Mouse (Mus musculus) limb, embryonic 11.5 days (tissue): Measurements from ENCODE around the gene Xbp1. TPM values are rescaled to one million over a fixed set of nuclear protein-coding genes. Genes with fewer than 3 reads are reported as not detected.
A peak's percentile ranks its signal among the peaks of the same experiment; 100 is the strongest.
"Not testable (repeated sequence)": the region's sequence is repeated elsewhere in the genome, so short reads cannot be mapped to it uniquely, and the experiment has no call there.

Source experiments
- ATAC-seq: fragments of 200-750 bp; cut with Nextera tagmentation; 2 replicates; pipeline ENCODE4 v1.8.0; 2017; ENCODE audit warnings: low read depth; ENCODE audit not compliant: insufficient number of reproducible peaks, low FRiP score, low TSS enrichment
- DNase-seq: peaks from one replicate; pipeline ENCODE4 v3.0.0-alpha.2; 2015; ENCODE audit warnings: low spot score
- H3K27ac ChIP-seq: fragments of 300-500 bp; sonication (generic); replicated peaks from 2 replicates; pipeline ENCODE4 v1.5.1; 2014; ENCODE audit warnings: low read depth, mild to moderate bottlenecking, low read length
- H3K27me3 ChIP-seq: fragments of 300-500 bp; sonication (generic); 2 replicates; pipeline ENCODE4 v1.6.1; 2014; ENCODE audit warnings: mild to moderate bottlenecking, low read length, mixed read lengths; ENCODE audit not compliant: control insufficient read depth, insufficient read depth
- H3K36me3 ChIP-seq: fragments of 300-500 bp; sonication (generic); 2 replicates; pipeline ENCODE4 v1.6.1; 2014; ENCODE audit warnings: mild to moderate bottlenecking, low read length, moderate library complexity, mixed read lengths; ENCODE audit not compliant: control insufficient read depth, insufficient read depth
- H3K4me1 ChIP-seq: fragments of 300-500 bp; sonication (generic); 2 replicates; pipeline ENCODE4 v1.6.1; 2014; ENCODE audit warnings: low read length, mixed read lengths; ENCODE audit not compliant: control insufficient read depth, insufficient read depth
- H3K4me2 ChIP-seq: fragments of 300-500 bp; sonication (generic); 2 replicates; pipeline ENCODE4 v1.6.1; 2014; ENCODE audit warnings: low read depth, mild to moderate bottlenecking, moderate library complexity; ENCODE audit not compliant: severe bottlenecking
- H3K4me3 ChIP-seq: fragments of 300-500 bp; sonication (generic); 2 replicates; pipeline ENCODE4 v1.5.1; 2014; ENCODE audit warnings: low read depth, low read length
- H3K9ac ChIP-seq: fragments of 300-500 bp; sonication (generic); 2 replicates; pipeline ENCODE4 v1.6.1; 2014; ENCODE audit warnings: mild to moderate bottlenecking, low read length
- H3K9me3 ChIP-seq: fragments of 300-500 bp; sonication (generic); 2 replicates; pipeline ENCODE4 v1.6.1; 2016; ENCODE audit warnings: low read length; ENCODE audit not compliant: control insufficient read depth
- WGBS: fragments of 180-500 bp; shearing (Covaris S2); extraction: QIAGEN DNeasy Blood & Tissue Kit; methylation state at CpG from one replicate; pipeline ENCODE4 v1.1.7; 2014; 5-methylcytosine and 5-hydroxymethylcytosine counted together
- polyA plus RNA-seq: library from polyadenylated mRNA; unstranded; fragments of >200 nt; fragmentation: Nextera tagmentation; extraction: Ambion mirVana; gene quantifications from 2 replicates; pipeline ENCODE4 v1.2.1, GENCODE M21; 2014

The Xbp1 gene
- polyA plus RNA-seq, 1 experiment from 2014 or later = 151 TPM

GRCm38 (mm10) chr11:5489433-5489832 lies 31.0 kb upstream of the Xbp1 start:
- ATAC-seq = not testable (repeated sequence)
- WGBS = 87% methylated on average over 10 of the region's 10 CpGs

DNA sequence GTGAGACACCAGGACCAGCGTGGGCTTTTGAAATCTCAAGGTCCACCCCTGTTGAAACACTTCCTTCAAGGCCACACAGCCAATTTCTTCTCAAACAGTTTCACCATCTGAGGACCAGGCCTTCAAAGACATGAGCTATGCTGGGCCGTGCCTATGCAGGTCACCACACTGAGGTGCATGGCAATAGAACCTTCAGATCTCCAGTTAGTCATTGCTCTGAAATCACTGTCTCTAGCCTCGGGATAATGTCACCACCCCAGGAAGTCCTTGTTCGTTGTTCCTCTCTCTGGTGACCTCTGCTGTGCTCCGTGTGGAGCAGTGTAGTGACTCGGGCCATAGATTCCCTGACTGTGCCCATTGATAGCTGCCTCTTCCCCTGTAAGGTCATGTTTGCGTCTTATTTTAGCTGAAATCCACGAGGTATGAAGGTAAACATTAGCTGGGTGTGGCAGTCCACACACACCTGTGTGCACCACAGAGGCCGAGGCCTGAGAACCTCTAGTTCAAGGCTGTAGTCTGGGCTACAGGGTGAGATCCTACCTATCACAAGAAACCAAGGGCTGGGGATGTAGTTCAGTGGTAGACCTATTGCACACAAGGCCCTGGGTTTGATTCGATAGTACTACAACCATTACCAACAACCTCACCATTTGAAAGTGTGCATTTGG lies 29.3 kb upstream of the Xbp1 start:
- 88% methylated on average over 10 of the region's 10 CpGs for WGBS
- Histone ChIP-seq H3K36me3 (no peaks in the 10 kb centered on the region), H3K4me1 (no peaks in the 10 kb centered on the region), H3K4me3 (no peak overlapping the region), H3K27ac (no peak overlapping the region), H3K4me2 (no peak overlapping the region), H3K9me3 (no peaks in the 10 kb centered on the region), H3K27me3 (no peaks in the 10 kb centered on the region), H3K9ac (no peak overlapping the region)
- DNase-seq = no peak
- no peak for ATAC-seq

More at GRCm38 (mm10) chr11:5489433-5489832, 31.0 kb upstream of the Xbp1 start:
- not testable (repeated sequence) for H3K9ac ChIP-seq, DNase-seq, H3K36me3 ChIP-seq, H3K4me3 ChIP-seq, H3K4me1 ChIP-seq, H3K27me3 ChIP-seq, H3K27ac ChIP-seq, H3K4me2 ChIP-seq, H3K9me3 ChIP-seq

DNA sequence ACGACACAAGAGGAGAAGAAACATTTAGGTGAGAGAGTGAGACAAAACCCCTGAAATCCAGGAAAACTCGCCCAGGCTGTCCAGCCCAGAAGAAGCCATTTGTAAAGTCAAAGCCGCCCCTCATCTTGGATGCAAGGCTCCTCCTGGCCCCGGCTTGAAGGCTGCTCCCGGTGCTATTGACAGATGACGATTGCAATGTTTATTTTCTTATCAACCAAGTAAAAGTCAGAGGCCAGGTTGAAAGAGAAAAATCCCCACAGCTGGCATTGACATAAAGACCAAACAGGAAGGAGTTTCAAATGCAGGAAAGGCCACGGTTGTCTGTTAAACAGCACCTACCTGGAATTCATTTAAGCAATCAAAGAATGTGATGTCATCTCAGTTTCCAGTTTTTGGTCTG lies 28.5 kb upstream of the Xbp1 start:
- no peaks in the 10 kb centered on the region for H3K9me3 ChIP-seq

GRCm38 (mm10) chr11:5493869-5494268 lies 26.6 kb upstream of the Xbp1 start:
- WGBS = 26% methylated on average over 2 of the region's 2 CpGs
- ATAC-seq (no peak), DNase-seq (peak; percentile 59)
- H3K27me3 ChIP-seq = no peaks in the 10 kb centered on the region
- H3K36me3 ChIP-seq = peaks cover 2% of the 10 kb centered on the region; the same call in 1 of the 2 replicates
- no peak overlapping the region for H3K27ac ChIP-seq
- H3K9me3 ChIP-seq = no peaks in the 10 kb centered on the region
- no peak overlapping the region for H3K4me3 ChIP-seq
- no peak overlapping the region for H3K9ac ChIP-seq
- no peaks in the 10 kb centered on the region for H3K4me1 ChIP-seq
- H3K4me2 ChIP-seq = no peak overlapping the region

More for the DNA sequence above, 28.5 kb upstream of the Xbp1 start:
- no peak overlapping the region for H3K9ac ChIP-seq
- no peaks in the 10 kb centered on the region for H3K27me3 ChIP-seq
- 68% methylated on average over 7 of the region's 7 CpGs for WGBS
- H3K4me3 ChIP-seq = no peak overlapping the region
- H3K36me3 ChIP-seq = peaks cover 2% of the 10 kb centered on the region; the same call in 1 of the 2 replicates
- no peaks in the 10 kb centered on the region for H3K4me1 ChIP-seq
- no peak for DNase-seq
- no peak overlapping the region for H3K4me2 ChIP-seq
- ATAC-seq = no peak
- H3K27ac ChIP-seq = no peak overlapping the region

DNA sequence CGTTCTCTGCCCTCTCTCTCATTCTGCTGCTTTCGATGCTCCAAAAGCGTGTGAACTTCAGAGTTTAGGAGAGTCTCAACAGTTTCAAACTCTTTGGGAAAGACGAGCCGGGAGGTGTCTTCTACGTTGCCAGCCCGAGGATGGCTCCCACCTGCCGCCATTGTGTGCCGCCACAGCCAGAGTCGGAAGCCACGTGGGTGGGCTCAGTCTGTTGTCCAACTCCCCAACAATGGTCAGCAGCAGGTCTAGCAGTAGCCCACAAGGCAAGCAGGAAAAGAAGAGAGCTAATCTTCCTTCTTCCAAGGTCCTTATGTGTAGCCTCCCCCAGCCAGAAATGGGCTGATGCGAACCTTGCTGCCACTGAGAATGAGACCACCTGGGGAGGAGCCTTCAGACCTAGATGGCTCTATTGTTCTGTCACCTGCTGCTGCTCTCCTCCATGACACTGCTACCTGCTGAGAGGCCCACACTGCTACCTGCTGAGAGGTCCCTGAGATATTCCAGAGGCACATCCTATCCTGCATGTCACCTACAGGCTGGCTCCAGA lies 25.1 kb upstream of the Xbp1 start:
- Histone ChIP-seq H3K27ac (no peak overlapping the region), H3K4me3 (no peak overlapping the region), H3K36me3 (peaks cover 2% of the 10 kb centered on the region; the same call in 1 of the 2 replicates), H3K9ac (no peak overlapping the region), H3K9me3 (no peaks in the 10 kb centered on the region), H3K4me1 (no peaks in the 10 kb centered on the region), H3K27me3 (no peaks in the 10 kb centered on the region), H3K4me2 (no peak overlapping the region)
- 78% methylated on average over 12 of the region's 12 CpGs for WGBS
- DNase-seq (no peak), ATAC-seq (no peak)

DNA sequence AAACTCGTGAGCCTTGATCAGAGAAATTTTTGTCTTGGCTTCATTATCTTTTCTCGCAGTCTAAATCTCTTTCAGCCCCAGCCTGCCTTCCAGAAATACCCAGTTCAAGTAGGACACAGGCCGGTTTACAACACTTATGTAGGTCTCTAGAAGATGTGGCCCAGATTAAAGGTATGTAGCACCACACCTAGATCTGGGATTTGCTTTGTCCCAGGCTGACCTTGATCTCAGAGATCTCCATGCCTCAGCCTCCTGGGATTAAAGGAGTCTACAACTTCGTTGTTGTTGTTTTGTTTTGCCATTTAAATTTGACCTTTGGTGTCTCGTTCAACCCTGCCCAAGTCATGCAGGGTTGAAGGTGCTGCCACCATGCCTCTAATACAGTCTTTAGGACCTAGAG lies 24.6 kb upstream of the Xbp1 start:
- Histone ChIP-seq H3K4me3 (no peak overlapping the region), H3K9ac (no peak overlapping the region), H3K36me3 (peaks cover 2% of the 10 kb centered on the region; the same call in 1 of the 2 replicates), H3K27me3 (no peaks in the 10 kb centered on the region), H3K27ac (no peak overlapping the region), H3K4me2 (no peak overlapping the region), H3K4me1 (no peaks in the 10 kb centered on the region), H3K9me3 (no peaks in the 10 kb centered on the region)
- WGBS = 84% methylated on average over 5 of the region's 5 CpGs
- ATAC-seq (no peak), DNase-seq (no peak)

GRCm38 (mm10) chr11:5496559-5497248 lies 23.8 kb upstream of the Xbp1 start:
- peaks cover 2% of the 10 kb centered on the region; the same call in 1 of the 2 replicates for H3K36me3 ChIP-seq
- ATAC-seq = no peak
- no peak overlapping the region for H3K9ac ChIP-seq
- H3K9me3 ChIP-seq = no peaks in the 10 kb centered on the region
- DNase-seq = no peak
- WGBS = 97% methylated on average over 13 of the region's 13 CpGs
- no peak overlapping the region for H3K4me2 ChIP-seq
- H3K4me1 ChIP-seq = no peaks in the 10 kb centered on the region
- no peak overlapping the region for H3K27ac ChIP-seq
- no peaks in the 10 kb centered on the region for H3K27me3 ChIP-seq
- no peak overlapping the region for H3K4me3 ChIP-seq

- no peak overlapping the region for H3K4me3 ChIP-seq
- no peaks in the 10 kb centered on the region for H3K4me1 ChIP-seq
- WGBS = 85% methylated on average over 9 of the region's 9 CpGs
- ATAC-seq = no peak
- no peak overlapping the region for H3K9ac ChIP-seq
- H3K36me3 ChIP-seq = peaks cover 2% of the 10 kb centered on the region; the same call in 1 of the 2 replicates
- H3K27ac ChIP-seq = no peak overlapping the region
- H3K4me2 ChIP-seq = no peak overlapping the region
- no peaks in the 10 kb centered on the region for H3K9me3 ChIP-seq
- H3K27me3 ChIP-seq = no peaks in the 10 kb centered on the region
- no peak for DNase-seq
These were observed 22.0 kb upstream of the Xbp1 start for GRCm38 (mm10) chr11:5498422-5498821.
